Mouse (Mus musculus) liver, adult 10 weeks (tissue): Measurements from ENCODE around the gene Grin3b. TPM values are rescaled to one million over a fixed set of nuclear protein-coding genes. Genes with fewer than 3 reads are reported as not detected.

Source experiments
- polyA plus RNA-seq: library from polyadenylated mRNA; stranded (reverse); fragments of 350-450 nt; fragmentation: Illumina TruSeq; extraction: RNeasy Lipid Tissue Mini Kit (QIAGEN cat#74804); gene quantifications from one replicate; pipeline ENCODE4 v1.2.3, GENCODE M21; 2014; ENCODE audit warnings: low read depth, low replicate concordance

Grin3b gene
- not detected for polyA plus RNA-seq

DNA sequence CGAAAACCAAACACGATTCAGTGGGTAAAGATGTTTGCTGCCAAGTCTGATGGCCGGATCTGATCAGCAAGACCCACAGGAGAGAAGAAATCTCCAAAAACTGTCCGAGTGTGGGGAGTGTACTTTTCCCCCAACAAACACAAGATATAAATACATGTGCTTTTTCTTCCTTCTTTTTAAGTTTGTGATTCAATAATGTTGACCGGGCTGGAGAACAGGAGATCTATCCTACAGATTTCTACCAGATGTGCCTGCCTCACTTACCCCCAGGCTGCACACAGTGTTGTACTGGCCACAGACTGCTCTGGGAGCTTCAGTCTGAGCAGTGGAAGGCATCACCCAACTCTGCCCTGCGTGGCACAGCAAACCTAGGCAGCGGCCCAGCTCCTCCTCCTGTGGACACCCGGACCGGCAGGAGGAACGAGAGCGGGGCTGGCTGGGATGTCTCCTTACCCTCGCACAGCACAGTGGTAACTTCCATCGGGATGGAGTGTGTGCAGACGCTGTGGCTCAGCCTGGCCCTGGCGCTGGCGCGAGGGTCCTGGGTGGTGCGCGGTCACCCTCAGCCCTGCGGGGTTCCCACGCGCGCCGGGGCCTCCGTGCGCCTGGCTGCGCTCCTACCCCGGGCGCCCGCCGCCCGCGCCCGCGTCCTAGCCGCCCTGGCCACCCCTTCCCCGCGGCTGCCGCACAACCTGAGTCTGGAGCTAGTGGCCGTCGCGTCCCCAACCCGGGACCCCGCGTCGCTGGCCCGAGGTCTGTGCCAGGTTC is at the start of gene Grin3b:
Grin3b (plus strand) TSS at position 301 of the 768 bp plus-strand sequence.

GRCm38 (mm10) chr10:79920958-79921535 is 49.5 kb upstream of the Grin3b start, which contains the start of gene R3hdm4:
R3hdm4 (minus strand) TSS chr10:79921208.

DNA sequence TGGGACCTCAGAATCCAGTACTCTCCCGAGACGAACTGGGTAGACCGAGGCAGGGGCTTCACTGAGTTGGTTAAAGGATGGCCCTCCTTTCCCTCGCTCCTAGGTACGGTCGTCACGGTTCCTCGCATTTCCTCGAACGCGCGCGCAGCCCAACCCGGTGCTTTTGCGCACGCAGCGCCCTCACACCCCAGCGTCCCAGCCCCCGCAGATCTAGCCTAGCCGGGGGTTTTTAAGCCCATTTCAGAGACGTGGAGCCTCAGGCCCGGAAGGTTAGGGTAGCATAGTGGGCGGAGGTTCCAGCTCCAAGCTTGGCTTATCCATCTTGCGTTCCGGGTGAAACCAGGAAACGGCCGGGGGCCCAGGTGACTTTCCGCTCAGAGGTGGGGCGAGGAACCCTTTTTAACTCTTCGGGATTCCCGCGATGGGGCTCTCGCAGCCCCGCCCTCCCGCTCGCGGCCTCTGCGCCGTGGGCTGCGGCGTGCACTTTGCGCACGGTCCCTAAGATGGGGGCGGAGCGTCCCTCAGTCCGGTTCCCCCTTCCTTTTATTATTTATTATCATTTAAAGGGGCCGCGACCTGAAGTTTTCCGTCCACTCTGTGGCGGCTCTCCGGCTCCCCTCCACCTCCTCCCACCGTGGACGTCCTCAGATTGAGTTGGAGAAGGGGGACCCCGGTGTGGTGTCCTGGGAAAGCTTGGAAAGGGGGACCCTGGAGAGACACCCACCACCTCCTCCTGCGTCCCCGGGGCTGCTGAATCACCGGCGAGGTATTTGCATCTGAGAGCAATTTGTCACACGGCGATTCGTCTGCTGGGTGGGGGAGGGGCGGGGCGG is 43.8 kb upstream of the Grin3b start, which contains the start of gene Arid3a:
Arid3a (plus strand) TSS at position 553 of the 833 bp plus-strand sequence.

GRCm38 (mm10) chr10:79959847-79960601 is 10.5 kb upstream of the Grin3b start, which contains the start of gene Wdr18:
Wdr18 (plus strand) TSS chr10:79960152.

GRCm38 (mm10) chr10:79984195-79984816 is 13.8 kb downstream of the Grin3b start, which contains the start of gene Tmem259:
Tmem259 (minus strand) TSS chr10:79984330.

GRCm38 (mm10) chr10:79988506-79989271 is 18.2 kb downstream of the Grin3b start, which contains the start of gene Cnn2:
Cnn2 (plus strand) TSS chr10:79988584.

GRCm38 (mm10) chr10:79996272-79997033 is 25.9 kb downstream of the Grin3b start, which contains the start of gene Abca7:
Abca7 (plus strand) TSS chr10:79996494.

GRCm38 (mm10) chr10:80016511-80016910 is 46.0 kb downstream of the Grin3b start, which contains the start of gene Arhgap45:
Arhgap45 (plus strand) TSS chr10:80016653.

Other genes with a start within 250 kb of the Grin3b start
- 4.2 TPM for gene Polrmt, start 224.1 kb upstream of the Grin3b start, polyA plus RNA-seq
- not detected for gene Fgf22, start 215.6 kb upstream of the Grin3b start, polyA plus RNA-seq
- gene Rnf126, start 203.8 kb upstream of the Grin3b start, polyA plus RNA-seq, result 0.93 TPM
- not detected for gene Fstl3, start 193.4 kb upstream of the Grin3b start, polyA plus RNA-seq
- not detected for gene Prss57, start 179.8 kb upstream of the Grin3b start, polyA plus RNA-seq
- not detected for gene Palm, start 177.1 kb upstream of the Grin3b start, polyA plus RNA-seq
- gene Misp, start 149.7 kb upstream of the Grin3b start, polyA plus RNA-seq, result not detected
- gene Ptbp1, start 116.3 kb upstream of the Grin3b start, polyA plus RNA-seq, result 29.0 TPM
- gene Prtn3, start 96.2 kb upstream of the Grin3b start, polyA plus RNA-seq, result not detected
- not detected for gene Plppr3, start 96.1 kb upstream of the Grin3b start, polyA plus RNA-seq
- not detected for gene Elane, start 84.5 kb upstream of the Grin3b start, polyA plus RNA-seq
- not detected for gene Cfd, start 79.9 kb upstream of the Grin3b start, polyA plus RNA-seq
- gene Med16, start 61.8 kb upstream of the Grin3b start, polyA plus RNA-seq, result not detected
- gene Gm26602, start 59.9 kb upstream of the Grin3b start, polyA plus RNA-seq, result not detected
- not detected for gene Kiss1r, start 53.7 kb upstream of the Grin3b start, polyA plus RNA-seq
- 5.4 TPM for gene R3hdm4, start 49.5 kb upstream of the Grin3b start, polyA plus RNA-seq
- gene Arid3a, start 43.7 kb upstream of the Grin3b start, polyA plus RNA-seq, result 0.19 TPM
- gene Wdr18, start 10.6 kb upstream of the Grin3b start, polyA plus RNA-seq, result 1.8 TPM
- gene Tmem259, start 13.6 kb downstream of the Grin3b start, polyA plus RNA-seq, result 1.4 TPM
- 0.66 TPM for gene Cnn2, start 17.9 kb downstream of the Grin3b start, polyA plus RNA-seq
- gene Abca7, start 25.8 kb downstream of the Grin3b start, polyA plus RNA-seq, result 0.08 TPM
- gene Arhgap45, start 45.9 kb downstream of the Grin3b start, polyA plus RNA-seq, result 0.13 TPM
- 0.85 TPM for gene Polr2e, start 69.1 kb downstream of the Grin3b start, polyA plus RNA-seq
- gene Gpx4, start 76.5 kb downstream of the Grin3b start, polyA plus RNA-seq, result 73.4 TPM
- 0.64 TPM for gene Sbno2, start 134.9 kb downstream of the Grin3b start, polyA plus RNA-seq
- 9.5 TPM for gene Stk11, start 145.1 kb downstream of the Grin3b start, polyA plus RNA-seq
- 4.3 TPM for gene Atp5d, start 167.9 kb downstream of the Grin3b start, polyA plus RNA-seq
- gene Cbarp, start 170.1 kb downstream of the Grin3b start, polyA plus RNA-seq, result not detected
- 5.2 TPM for gene Midn, start 177.6 kb downstream of the Grin3b start, polyA plus RNA-seq
- gene Cirbp, start 195.3 kb downstream of the Grin3b start, polyA plus RNA-seq, result 8.9 TPM
- 1.1 TPM for gene 1600002K03Rik, start 202.2 kb downstream of the Grin3b start, polyA plus RNA-seq
- not detected for gene Efna2, start 208.8 kb downstream of the Grin3b start, polyA plus RNA-seq